In genomic region chr5:116243622-116244021, GRCm38 (mm10) we compare ENCODE assay signal across 28 mouse cellular contexts. TPM values are rescaled to one million over a fixed set of nuclear protein-coding genes. Genes with fewer than 3 reads are reported as not detected.
A peak's percentile ranks its signal among the peaks of the same experiment; 100 is the strongest.
DNase-seq lines count a peak whose midpoint lies in the region; ATAC-seq and TF ChIP-seq lines count a peak whose summit lies in the region.
"Had no signal": no experiment of that assay in that cellular context is flagged by ENCODE, and none has a peak within 500 bp of the region (broad histone marks: within the 10 kb centered on the region; RNA-seq: fewer than 3 reads in every experiment).

No protein-coding gene starts in this region.

- H3K4me3 ChIP-seq in heart, embryonic 12.5 days: no peak overlapping the region
- H3K4me3 ChIP-seq in lung, embryonic 15.5 days: no peak overlapping the region
- no peak overlapping the region for H3K4me3 ChIP-seq in stomach, embryonic 16.5 days (replicated peaks; ENCODE audit: low read length)
- H3K4me3 ChIP-seq in stomach, postnatal 0 days (ENCODE audit: low read depth, low read length): no peak overlapping the region
- H3K4me3 ChIP-seq: embryonic facial prominence, embryonic 10.5 days; embryonic facial prominence, embryonic 13.5 days; erythroblast, embryonic 14.5 days; forebrain, embryonic 13.5 days; heart, embryonic 15.5 days; hindbrain, embryonic 10.5 days; hindbrain, embryonic 13.5 days had no signal

- peaks cover 3% of the 10 kb centered on the region for H3K4me1 ChIP-seq in heart, embryonic 12.5 days (replicated peaks)
- 0 out of 2 replicates have a peak, but pooled peaks cover 2% of the 10 kb centered on the region for H3K4me1 ChIP-seq in lung, embryonic 15.5 days
- H3K4me1 ChIP-seq in stomach, embryonic 16.5 days (ENCODE audit: control insufficient read depth, insufficient read depth, low read length): no peaks in the 10 kb centered on the region
- no peaks in the 10 kb centered on the region for H3K4me1 ChIP-seq in stomach, postnatal 0 days (replicated peaks; ENCODE audit: control insufficient read depth, insufficient read depth)
- H3K4me1 ChIP-seq: embryonic facial prominence, embryonic 13.5 days; heart, embryonic 15.5 days; hindbrain, embryonic 10.5 days had no signal

- WGBS in heart, embryonic 12.5 days: 76% methylated on average over 7 of the region's 9 CpGs
- 63% methylated on average over 8 of the region's 9 CpGs for WGBS in lung, embryonic 15.5 days
- 75% methylated on average over 7 of the region's 9 CpGs for WGBS in stomach, embryonic 16.5 days
- WGBS in stomach, postnatal 0 days: 66% methylated on average over 8 of the region's 9 CpGs

- no peak overlapping the region for H3K9ac ChIP-seq in heart, embryonic 12.5 days
- H3K9ac ChIP-seq in lung, embryonic 15.5 days: no peak overlapping the region
- no peak overlapping the region for H3K9ac ChIP-seq in stomach, embryonic 16.5 days (ENCODE audit: low read length)
- H3K9ac ChIP-seq in stomach, postnatal 0 days (ENCODE audit: low read length): no peak overlapping the region
- H3K9ac ChIP-seq: embryonic facial prominence, embryonic 13.5 days; forebrain, embryonic 13.5 days; forebrain, postnatal 0 days; heart, embryonic 15.5 days; hindbrain, embryonic 13.5 days had no signal

- TF ChIP-seq CTCF in stomach, postnatal 0 days (IDR thresholded peaks at IDR 0.05; ENCODE audit: low read depth): no peak

- no peak for TF ChIP-seq EP300 in stomach, postnatal 0 days (optimal IDR thresholded peaks at IDR 0.05)

- H3K9me3 ChIP-seq in heart, embryonic 12.5 days (replicated peaks): no peaks in the 10 kb centered on the region
- H3K9me3 ChIP-seq in lung, embryonic 15.5 days: no peaks in the 10 kb centered on the region
- H3K9me3 ChIP-seq in stomach, embryonic 16.5 days (replicated peaks; ENCODE audit: control insufficient read depth, low read length): no peaks in the 10 kb centered on the region
- no peaks in the 10 kb centered on the region for H3K9me3 ChIP-seq in stomach, postnatal 0 days (ENCODE audit: control insufficient read depth, low read length)
- H3K9me3 ChIP-seq: embryonic facial prominence, embryonic 10.5 days; embryonic facial prominence, embryonic 13.5 days; heart, embryonic 15.5 days; hindbrain, embryonic 10.5 days; hindbrain, embryonic 13.5 days had no signal

- DNase-seq in heart, adult 11 months: no peak
- no peak for DNase-seq in lung, postnatal 4 days
- no peak for DNase-seq in stomach, postnatal 0 days (ENCODE audit: low spot score)
- DNase-seq: adrenal gland, adult 2 months; adrenal gland, postnatal 14 days; cerebellum, adult 11-12 months; cerebellum, adult 8-10 months; cerebellum, postnatal 10 days; cerebellum, postnatal 36 days; embryo, embryonic 11 days; forebrain, postnatal 0 days; gastrocnemius, postnatal 10 days; gastrocnemius, postnatal 36 days; heart, postnatal 10 days; heart, postnatal 36 days had no signal

- no peak overlapping the region for H3K27ac ChIP-seq in heart, embryonic 12.5 days (ENCODE audit: poor library complexity, severe bottlenecking)
- no peak overlapping the region for H3K27ac ChIP-seq in lung, embryonic 15.5 days
- H3K27ac ChIP-seq in stomach, embryonic 16.5 days (ENCODE audit: low read length): no peak overlapping the region
- H3K27ac ChIP-seq in stomach, postnatal 0 days (replicated peaks): no peak overlapping the region
- H3K27ac ChIP-seq: embryonic facial prominence, embryonic 10.5 days; embryonic facial prominence, embryonic 13.5 days; forebrain, embryonic 13.5 days; hindbrain, embryonic 10.5 days; hindbrain, embryonic 13.5 days had no signal

- 0 out of 2 replicates have a peak, but pooled peaks have one; percentile 11 for ATAC-seq in heart, embryonic 12.5 days (ENCODE audit: insufficient number of reproducible peaks, low FRiP score)
- peak; percentile 62; the same call in 1 of the 2 replicates for ATAC-seq in lung, embryonic 15.5 days (ENCODE audit: borderline replicate concordance, extremely low read depth, low FRiP score, low TSS enrichment)
- ATAC-seq in stomach, embryonic 16.5 days (ENCODE audit: insufficient read depth, low FRiP score): peak; percentile 44; the same call in 1 of the 2 replicates
- no peak for ATAC-seq in stomach, postnatal 0 days (ENCODE audit: low FRiP score, low TSS enrichment)
- ATAC-seq: CD4-positive, CD25-positive, alpha-beta regulatory T cell, adult 4 months; forebrain, embryonic 13.5 days; forebrain, postnatal 0 days; hindbrain, embryonic 16.5 days had no signal

- no peak overlapping the region for H3K4me2 ChIP-seq in heart, embryonic 12.5 days
- H3K4me2 ChIP-seq in lung, embryonic 15.5 days: no peak overlapping the region
- no peak overlapping the region for H3K4me2 ChIP-seq in stomach, embryonic 16.5 days (ENCODE audit: low read depth, low read length)
- H3K4me2 ChIP-seq in stomach, postnatal 0 days (replicated peaks; ENCODE audit: low read depth): no peak overlapping the region
- H3K4me2 ChIP-seq: embryonic facial prominence, embryonic 13.5 days; forebrain, embryonic 13.5 days; heart, embryonic 11.5 days; heart, embryonic 15.5 days; hindbrain, embryonic 13.5 days had no signal

- no peaks in the 10 kb centered on the region for H3K36me3 ChIP-seq in heart, embryonic 12.5 days
- H3K36me3 ChIP-seq in lung, embryonic 15.5 days: no peaks in the 10 kb centered on the region
- H3K36me3 ChIP-seq in stomach, embryonic 16.5 days (ENCODE audit: control insufficient read depth, insufficient read depth, low read length): no peaks in the 10 kb centered on the region
- H3K36me3 ChIP-seq in stomach, postnatal 0 days (ENCODE audit: control insufficient read depth, insufficient read depth, low read length): no peaks in the 10 kb centered on the region
- H3K36me3 ChIP-seq: embryonic facial prominence, embryonic 10.5 days; embryonic facial prominence, embryonic 13.5 days; heart, embryonic 15.5 days; hindbrain, embryonic 10.5 days; hindbrain, embryonic 13.5 days had no signal

- H3K27me3 ChIP-seq in heart, embryonic 12.5 days (replicated peaks): no peaks in the 10 kb centered on the region
- no peaks in the 10 kb centered on the region for H3K27me3 ChIP-seq in lung, embryonic 15.5 days
- no peaks in the 10 kb centered on the region for H3K27me3 ChIP-seq in stomach, embryonic 16.5 days (ENCODE audit: control insufficient read depth, insufficient read depth, low read length)
- H3K27me3 ChIP-seq in stomach, postnatal 0 days (ENCODE audit: control insufficient read depth, insufficient read depth, low read length): no peaks in the 10 kb centered on the region
- H3K27me3 ChIP-seq: embryonic facial prominence, embryonic 13.5 days; heart, embryonic 15.5 days; hindbrain, embryonic 13.5 days had no signal

RNA-seq across cellular contexts. Expression of gene Ccdc60, which starts 45.2 kb away (rescaled TPM):
- polyA plus RNA-seq in heart, embryonic 12.5 days (2016; fragmentation: Nextera tagmentation; extraction: Ambion mirVana): 0.46 and 0.52 TPM in 2 replicates
- 1.0 and 1.2 TPM in 2 replicates for polyA plus RNA-seq in lung, embryonic 15.5 days (2015; fragmentation: Nextera tagmentation; extraction: Ambion mirVana)
- 2.6 and 2.7 TPM in 2 replicates for polyA plus RNA-seq in stomach, embryonic 16.5 days (2015; fragmentation: Nextera tagmentation; extraction: Ambion mirVana)
- polyA plus RNA-seq in stomach, postnatal 0 days (2015; fragmentation: Nextera tagmentation; extraction: Ambion mirVana): 1.3 and 1.4 TPM in 2 replicates
- polyA plus RNA-seq: adrenal gland, adult 2 months; erythroblast, embryonic 14.5 days had no signal
